Mouse (Mus musculus) forebrain, embryonic 15.5 days (tissue): ENCODE measurements at regions not wholly inside any gene's neighbourhood (a gene's known extent, or its start where the extent isn't known, plus 50 kb on each side); places are given as distances from the start of the nearest gene placed in this dataset.

Experiments
- ATAC-seq: fragments of 200-750 bp; cut with Nextera tagmentation; replicated peaks from 2 replicates; pipeline ENCODE4 v1.8.0; 2017; ENCODE audit warnings: mild to moderate bottlenecking, moderate TSS enrichment, moderate library complexity
- H3K27ac ChIP-seq: fragments of 300-500 bp; sonication (generic); replicated peaks from 2 replicates; pipeline ENCODE4 v1.5.1; 2015; ENCODE audit warnings: mild to moderate bottlenecking, inconsistent platforms
- H3K27me3 ChIP-seq: fragments of 300-500 bp; sonication (generic); 2 replicates; pipeline ENCODE4 v1.6.1; 2015; ENCODE audit warnings: inconsistent platforms
- H3K36me3 ChIP-seq: fragments of 300-500 bp; sonication (generic); 2 replicates; pipeline ENCODE4 v1.6.1; 2015; ENCODE audit warnings: mild to moderate bottlenecking, inconsistent platforms
- H3K4me1 ChIP-seq: fragments of 300-500 bp; sonication (generic); 2 replicates; pipeline ENCODE4 v1.6.1; 2015; ENCODE audit warnings: inconsistent platforms
- H3K4me2 ChIP-seq: fragments of 300-500 bp; sonication (generic); replicated peaks from 2 replicates; pipeline ENCODE4 v1.6.1; 2015; ENCODE audit warnings: mild to moderate bottlenecking, inconsistent platforms
- H3K4me3 ChIP-seq: fragments of 300-500 bp; sonication (generic); 2 replicates; pipeline ENCODE4 v1.5.1; 2015; ENCODE audit warnings: mild to moderate bottlenecking, inconsistent platforms
- H3K9ac ChIP-seq: fragments of 300-500 bp; sonication (generic); replicated peaks from 2 replicates; pipeline ENCODE4 v1.6.1; 2015; ENCODE audit warnings: mild to moderate bottlenecking, inconsistent platforms
- H3K9me3 ChIP-seq: fragments of 300-500 bp; sonication (generic); 2 replicates; pipeline ENCODE4 v1.6.1; 2016; ENCODE audit warnings: inconsistent platforms
- WGBS: fragments of 180-500 bp; shearing (Covaris S2); methylation state at CpG from one replicate; pipeline ENCODE4 v1.1.7; 2015; ENCODE audit warnings: mixed read lengths; 5-methylcytosine and 5-hydroxymethylcytosine counted together

DNA sequence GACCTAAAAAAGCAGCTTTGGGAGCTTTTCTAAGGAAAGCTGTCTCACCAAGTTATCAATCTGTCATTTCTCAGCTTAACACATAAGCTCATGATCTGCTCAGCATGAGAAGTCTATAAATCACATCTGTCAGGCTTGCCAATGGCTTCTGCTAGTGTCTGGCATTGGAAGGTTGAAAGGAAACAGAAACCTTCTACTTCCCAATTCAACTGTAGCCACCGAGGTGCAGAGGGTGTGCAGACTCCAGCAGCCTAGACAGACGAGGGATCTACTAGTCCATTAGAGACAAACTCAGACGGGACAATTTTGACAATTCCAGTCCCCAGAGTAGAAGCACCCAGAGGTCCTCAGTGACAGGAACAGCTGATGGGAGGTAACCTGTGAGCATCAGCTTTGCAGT, 103.0 kb downstream of the Nab1 start:
- no peak overlapping the region for H3K27ac ChIP-seq
- no peaks in the 10 kb centered on the region for H3K4me1 ChIP-seq
- no peaks in the 10 kb centered on the region for H3K9me3 ChIP-seq
- no peak overlapping the region for H3K9ac ChIP-seq
- H3K36me3 ChIP-seq, result no peaks in the 10 kb centered on the region
- no peak overlapping the region for H3K4me2 ChIP-seq
- no peak overlapping the region for H3K4me3 ChIP-seq
- WGBS, result 66% methylated on average over 3 of the region's 3 CpGs
- ATAC-seq, result no peak
- H3K27me3 ChIP-seq, result no peaks in the 10 kb centered on the region

DNA sequence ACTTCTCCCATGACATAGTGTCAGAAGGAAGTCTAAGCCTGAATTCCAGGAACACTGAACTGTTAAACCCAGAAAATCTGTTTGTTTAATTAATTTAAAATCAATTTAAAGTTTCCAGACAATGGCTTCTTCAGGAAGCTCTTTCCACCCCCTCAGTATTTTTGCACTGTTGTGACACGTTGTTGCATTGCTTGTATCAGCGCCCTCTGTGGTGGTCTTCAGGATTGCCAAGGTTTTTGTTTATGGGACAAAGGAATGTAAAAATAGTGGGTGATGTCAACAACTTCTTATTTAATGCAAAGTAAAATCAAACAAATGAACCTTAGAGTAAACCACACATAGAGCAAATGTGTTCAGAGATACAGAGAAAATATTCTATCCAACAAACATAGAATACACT, 107.5 kb downstream of the Nab1 start:
- no peaks in the 10 kb centered on the region for H3K36me3 ChIP-seq
- no peaks in the 10 kb centered on the region for H3K27me3 ChIP-seq
- H3K9me3 ChIP-seq, result no peaks in the 10 kb centered on the region
- H3K4me3 ChIP-seq, result no peak overlapping the region
- no peak overlapping the region for H3K27ac ChIP-seq
- H3K4me2 ChIP-seq, result no peak overlapping the region
- ATAC-seq, result no peak
- H3K9ac ChIP-seq, result no peak overlapping the region
- 46% methylated on average over 2 of the region's 2 CpGs for WGBS
- no peaks in the 10 kb centered on the region for H3K4me1 ChIP-seq

DNA sequence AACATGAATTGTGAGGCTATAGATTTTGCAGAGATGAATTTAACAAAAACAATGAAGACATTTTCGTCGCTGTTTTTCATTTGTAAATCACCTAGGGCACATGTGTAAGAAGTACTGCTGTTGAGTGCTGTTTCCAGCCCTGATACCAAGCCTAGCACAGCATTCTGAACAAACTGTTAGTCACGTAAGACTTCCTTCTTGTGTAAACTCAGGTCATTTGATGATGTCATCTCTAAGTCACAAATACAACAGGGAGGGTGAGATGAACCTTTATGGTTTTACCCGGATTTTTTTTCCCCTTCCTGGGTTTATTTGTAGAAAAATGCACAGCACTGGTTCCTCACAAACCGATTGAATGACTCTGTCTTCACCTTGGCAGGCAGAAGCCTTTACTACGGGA, 111.6 kb downstream of the Nab1 start:
- no peak overlapping the region for H3K4me3 ChIP-seq
- ATAC-seq, result no peak
- H3K27ac ChIP-seq, result no peak overlapping the region
- WGBS, result 77% methylated on average over 6 of the region's 6 CpGs
- H3K4me2 ChIP-seq, result no peak overlapping the region
- H3K27me3 ChIP-seq, result no peaks in the 10 kb centered on the region
- no peaks in the 10 kb centered on the region; the same call in 1 of the 2 replicates for H3K9me3 ChIP-seq
- H3K36me3 ChIP-seq, result no peaks in the 10 kb centered on the region
- no peaks in the 10 kb centered on the region for H3K4me1 ChIP-seq
- H3K9ac ChIP-seq, result no peak overlapping the region

DNA sequence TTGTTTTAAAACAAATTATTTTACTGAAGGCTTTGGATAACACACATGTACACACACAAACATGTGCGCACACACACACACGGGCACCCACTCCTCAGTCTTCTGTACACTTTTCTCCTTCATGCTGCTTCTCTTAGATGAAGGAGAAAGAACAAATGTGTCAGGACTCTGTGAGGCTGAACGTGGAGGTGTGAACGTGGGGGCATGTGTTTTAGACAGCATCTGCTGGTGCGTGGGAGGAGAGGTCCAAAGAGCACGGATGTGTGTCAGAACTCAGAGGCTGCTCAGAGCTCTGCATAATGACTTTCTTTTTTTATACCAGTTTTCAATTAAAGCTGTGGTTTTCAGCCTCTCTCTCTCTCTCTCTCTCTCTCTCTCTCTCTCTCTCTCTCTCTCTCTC, 112.4 kb downstream of the Nab1 start:
- peak; percentile 57; the same call in 1 of the 2 replicates for ATAC-seq
- H3K27ac ChIP-seq, result no peak overlapping the region
- H3K27me3 ChIP-seq, result no peaks in the 10 kb centered on the region
- H3K4me1 ChIP-seq, result no peaks in the 10 kb centered on the region
- WGBS, result 58% methylated on average over 6 of the region's 6 CpGs
- H3K4me2 ChIP-seq, result no peak overlapping the region
- H3K9me3 ChIP-seq, result no peaks in the 10 kb centered on the region; the same call in 1 of the 2 replicates
- no peak overlapping the region for H3K9ac ChIP-seq
- no peak overlapping the region for H3K4me3 ChIP-seq
- H3K36me3 ChIP-seq, result no peaks in the 10 kb centered on the region

DNA sequence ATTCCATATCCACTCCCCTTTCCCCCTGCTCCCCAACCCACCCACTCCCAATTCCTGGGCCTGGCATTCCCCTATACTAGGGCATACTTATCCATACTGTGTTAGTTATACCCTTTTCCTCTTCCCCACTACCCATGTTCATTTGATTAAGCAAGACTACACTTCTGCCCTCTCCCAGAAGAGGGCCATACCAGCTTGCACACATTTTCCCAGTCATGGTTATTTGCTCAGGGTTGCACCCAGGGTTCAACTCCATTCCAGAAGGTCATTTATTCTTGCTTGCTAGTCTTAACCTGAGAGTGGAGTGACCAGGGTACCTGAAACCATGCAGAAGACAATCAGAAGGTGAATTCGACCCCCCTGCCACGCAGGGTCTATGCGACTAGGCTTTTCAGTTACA, 113.4 kb downstream of the Nab1 start:
- WGBS, result 82% methylated on average over 3 of the region's 3 CpGs

DNA sequence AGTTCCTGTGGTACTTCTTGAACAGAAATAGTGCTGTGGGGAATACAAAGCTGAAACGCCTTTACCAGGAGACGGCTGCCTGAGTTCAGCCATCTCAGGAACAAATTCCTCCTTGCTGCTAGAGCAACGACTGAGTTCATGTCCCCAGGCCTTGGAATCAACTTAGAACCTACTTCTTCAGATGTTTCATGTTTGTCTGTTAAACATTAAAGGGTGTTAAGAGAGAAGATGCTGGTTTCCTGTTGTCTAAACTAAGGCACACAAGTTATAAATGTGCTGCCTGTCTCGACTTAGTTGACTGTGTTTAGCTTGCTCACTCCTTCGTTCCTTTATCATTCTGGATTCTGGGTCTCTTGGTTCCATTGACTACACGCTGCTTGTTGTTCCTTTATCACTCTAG, 125.2 kb downstream of the Nab1 start:
- Histone ChIP-seq H3K4me3 (no peak overlapping the region), H3K27me3 (no peaks in the 10 kb centered on the region), H3K9ac (no peak overlapping the region), H3K27ac (no peak overlapping the region), H3K9me3 (no peaks in the 10 kb centered on the region), H3K36me3 (no peaks in the 10 kb centered on the region), H3K4me1 (no peaks in the 10 kb centered on the region), H3K4me2 (no peak overlapping the region)
- WGBS, result 90% methylated on average over 6 of the region's 6 CpGs
- ATAC-seq, result no peak

More for the DNA sequence above, 113.4 kb downstream of the Nab1 start:
- Histone ChIP-seq H3K9me3 (no peaks in the 10 kb centered on the region; the same call in 1 of the 2 replicates), H3K27ac (no peak overlapping the region), H3K27me3 (no peaks in the 10 kb centered on the region), H3K4me3 (no peak overlapping the region), H3K36me3 (no peaks in the 10 kb centered on the region), H3K4me2 (no peak overlapping the region), H3K9ac (no peak overlapping the region), H3K4me1 (no peaks in the 10 kb centered on the region)
- ATAC-seq, result no peak; the same call in 1 of the 2 replicates

DNA sequence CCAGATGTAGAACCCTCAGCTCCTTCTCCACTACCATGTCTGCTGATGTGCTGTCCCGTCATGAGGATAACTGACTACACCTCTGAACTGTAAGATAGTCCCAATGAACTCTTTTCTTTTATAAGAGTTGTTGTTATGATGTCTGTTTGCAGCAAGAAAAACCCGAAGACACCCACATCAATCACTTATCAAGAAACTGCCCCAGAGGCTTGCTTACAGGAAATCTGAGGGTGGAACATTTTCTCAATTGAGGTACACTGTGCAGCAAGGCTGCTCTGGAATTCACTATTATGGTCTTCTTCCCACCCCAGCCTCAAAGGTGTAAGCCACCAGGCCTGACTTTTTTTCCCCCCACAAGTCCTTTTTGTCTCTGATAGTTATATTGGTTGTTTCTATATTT, 125.8 kb downstream of the Nab1 start:
- no peaks in the 10 kb centered on the region for H3K36me3 ChIP-seq
- 91% methylated on average over 2 of the region's 2 CpGs for WGBS
- no peak overlapping the region for H3K9ac ChIP-seq
- H3K9me3 ChIP-seq, result no peaks in the 10 kb centered on the region
- no peak overlapping the region for H3K4me3 ChIP-seq
- no peaks in the 10 kb centered on the region for H3K27me3 ChIP-seq
- H3K4me1 ChIP-seq, result no peaks in the 10 kb centered on the region
- H3K4me2 ChIP-seq, result no peak overlapping the region
- ATAC-seq, result no peak
- H3K27ac ChIP-seq, result no peak overlapping the region

DNA sequence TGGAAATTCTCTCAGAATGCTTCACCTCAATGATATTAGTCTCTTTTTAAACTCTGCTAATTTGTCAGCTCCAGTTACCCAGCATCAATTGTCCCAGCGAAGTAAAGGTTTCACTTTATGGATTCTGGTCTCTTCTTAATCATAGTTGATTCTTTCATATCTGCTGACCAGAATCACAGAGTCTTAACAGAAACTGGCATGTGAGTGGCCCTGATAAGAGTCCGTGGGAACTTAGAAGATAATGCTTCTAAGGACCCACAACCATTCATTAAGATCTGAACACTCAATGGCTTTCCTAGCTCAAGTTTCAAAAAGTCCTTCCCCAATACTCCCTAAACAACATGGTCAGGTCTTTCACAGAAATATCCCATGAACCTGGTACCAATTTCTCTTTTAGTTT, 126.7 kb downstream of the Nab1 start:
- WGBS, result 79% methylated on average over 2 of the region's 2 CpGs

DNA sequence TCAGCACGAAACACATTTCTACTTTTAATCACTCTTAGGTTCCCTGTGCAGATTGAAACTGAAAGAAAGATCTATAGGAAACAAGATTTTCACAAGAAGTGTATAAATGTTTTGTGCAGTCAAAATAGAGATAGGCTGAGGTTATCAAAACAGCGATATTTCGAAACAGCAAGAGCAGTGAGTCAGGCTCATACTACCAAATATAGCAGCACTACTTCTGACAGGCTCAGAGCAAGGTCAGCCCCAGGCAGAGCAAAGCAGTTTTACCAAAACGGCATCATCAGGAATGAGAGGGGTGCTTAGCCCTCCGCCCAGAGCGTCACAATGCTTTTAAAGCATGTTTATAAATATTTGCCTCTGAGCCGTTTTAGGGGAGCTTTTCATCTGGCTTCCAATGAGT, 133.4 kb upstream of the Gls start:
- 85% methylated on average over 7 of the region's 7 CpGs for WGBS
- no peak for ATAC-seq
- H3K36me3 ChIP-seq, result no peaks in the 10 kb centered on the region

More for the DNA sequence above, 126.7 kb downstream of the Nab1 start:
- Histone ChIP-seq H3K4me1 (no peaks in the 10 kb centered on the region), H3K4me3 (no peak overlapping the region), H3K9ac (no peak overlapping the region), H3K4me2 (no peak overlapping the region), H3K9me3 (no peaks in the 10 kb centered on the region), H3K36me3 (no peaks in the 10 kb centered on the region), H3K27ac (no peak overlapping the region), H3K27me3 (no peaks in the 10 kb centered on the region)
- no peak for ATAC-seq

DNA sequence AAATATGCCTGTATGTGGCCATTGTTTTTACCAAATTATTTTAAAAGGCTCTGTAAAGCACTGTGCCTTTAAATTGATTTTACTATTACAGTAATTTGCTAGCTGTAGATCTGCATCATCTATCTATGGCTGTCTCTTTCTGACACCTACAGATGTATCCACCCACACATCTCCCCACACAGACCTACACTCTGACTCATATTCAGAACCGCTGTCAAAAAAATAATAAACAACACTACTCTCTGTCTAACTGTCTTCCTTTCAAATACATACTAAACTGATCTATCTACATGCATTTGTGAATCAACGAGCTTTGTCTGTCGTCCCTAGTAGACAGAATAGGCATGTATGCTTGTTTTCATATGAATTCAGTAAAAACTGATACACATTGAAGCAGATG, 130.6 kb upstream of the Gls start:
- H3K27me3 ChIP-seq, result no peaks in the 10 kb centered on the region
- H3K9me3 ChIP-seq, result no peaks in the 10 kb centered on the region
- WGBS, result 76% methylated on average over 3 of the region's 3 CpGs
- no peak overlapping the region for H3K4me3 ChIP-seq
- 0 out of 2 replicates have a peak, but pooled peaks have one; percentile 29 for ATAC-seq
- no peaks in the 10 kb centered on the region for H3K4me1 ChIP-seq
- no peak overlapping the region for H3K27ac ChIP-seq
- H3K9ac ChIP-seq, result no peak overlapping the region
- no peaks in the 10 kb centered on the region for H3K36me3 ChIP-seq
- H3K4me2 ChIP-seq, result no peak overlapping the region

More for the DNA sequence above, 133.4 kb upstream of the Gls start:
- Histone ChIP-seq H3K27ac (no peak overlapping the region), H3K4me3 (no peak overlapping the region), H3K27me3 (no peaks in the 10 kb centered on the region), H3K4me1 (no peaks in the 10 kb centered on the region), H3K4me2 (no peak overlapping the region), H3K9ac (no peak overlapping the region), H3K9me3 (no peaks in the 10 kb centered on the region)

DNA sequence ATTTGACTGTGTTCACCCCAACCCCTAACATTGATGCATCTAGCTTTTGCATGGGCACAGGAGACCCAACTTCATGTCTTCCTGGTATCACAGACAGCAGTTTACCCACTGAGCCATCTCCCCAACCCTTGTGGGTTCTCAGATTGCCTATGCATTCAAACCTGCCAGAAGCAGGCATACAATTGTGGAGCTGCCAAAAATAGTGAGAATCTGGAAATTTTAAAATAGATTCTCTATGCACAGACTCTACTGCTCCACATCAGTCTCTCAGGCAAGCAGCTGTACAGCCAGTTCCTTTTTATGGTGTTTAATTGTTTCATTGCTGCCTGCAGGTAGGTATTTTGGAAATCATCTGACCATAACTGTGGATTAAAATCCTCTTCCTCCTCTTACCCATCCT, 129.9 kb upstream of the Gls start:
- no peak overlapping the region for H3K4me3 ChIP-seq
- H3K4me1 ChIP-seq, result no peaks in the 10 kb centered on the region
- no peaks in the 10 kb centered on the region for H3K36me3 ChIP-seq
- H3K27ac ChIP-seq, result no peak overlapping the region
- H3K9me3 ChIP-seq, result no peaks in the 10 kb centered on the region
- ATAC-seq, result no peak
- no peak overlapping the region for H3K4me2 ChIP-seq
- no peaks in the 10 kb centered on the region for H3K27me3 ChIP-seq
- no peak overlapping the region for H3K9ac ChIP-seq

DNA sequence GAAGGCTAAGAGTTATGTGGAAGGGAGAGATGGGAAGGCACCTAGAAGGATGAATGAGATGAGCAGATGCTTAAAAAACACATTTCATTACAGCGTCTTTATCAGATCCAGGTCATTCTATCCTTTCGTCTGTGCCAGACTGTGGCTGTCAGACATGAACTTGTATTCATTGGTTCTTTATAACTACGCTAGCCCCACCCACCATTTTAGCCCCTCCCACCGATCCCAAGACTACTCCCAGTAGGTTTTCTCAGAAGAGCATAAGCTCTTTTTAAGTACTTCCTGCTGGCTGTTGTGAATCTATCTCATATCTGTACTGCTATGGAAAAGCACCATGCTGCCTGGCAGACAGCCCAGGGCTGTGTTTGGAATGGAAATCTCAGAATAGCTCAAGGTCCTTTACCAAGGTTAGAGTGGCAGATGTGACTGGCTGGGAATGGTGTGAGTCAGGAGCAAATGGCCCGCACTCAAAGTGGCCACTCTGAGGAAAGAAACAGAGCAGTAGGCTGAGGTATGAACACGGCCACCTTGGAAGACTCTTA, 121.1 kb upstream of the Gls start:
- H3K36me3 ChIP-seq, result no peaks in the 10 kb centered on the region
- WGBS, result 89% methylated on average over 6 of the region's 6 CpGs

DNA sequence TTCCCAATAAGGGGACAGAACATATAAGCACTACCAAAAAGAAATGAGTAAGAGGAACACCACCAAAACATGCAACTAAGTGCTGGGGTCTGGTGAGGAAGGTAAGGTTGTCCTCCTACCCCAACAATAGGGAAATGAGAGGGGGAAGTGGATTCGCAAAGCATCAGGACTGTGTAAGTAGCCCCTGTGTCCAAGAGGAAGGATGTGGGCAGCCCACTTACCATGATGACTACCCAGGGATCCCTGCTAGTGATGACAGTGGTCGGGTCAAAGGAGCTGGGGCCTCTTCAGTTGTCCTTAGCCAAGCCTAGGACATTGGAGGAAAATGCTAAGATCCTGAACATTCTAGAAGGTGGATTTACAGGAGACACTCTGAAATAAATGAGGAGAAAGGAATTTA, 109.1 kb upstream of the Gls start:
- Histone ChIP-seq H3K9ac (no peak overlapping the region), H3K27me3 (no peaks in the 10 kb centered on the region), H3K36me3 (no peaks in the 10 kb centered on the region), H3K4me2 (no peak overlapping the region), H3K27ac (no peak overlapping the region), H3K4me1 (no peaks in the 10 kb centered on the region), H3K4me3 (no peak overlapping the region), H3K9me3 (no peaks in the 10 kb centered on the region)
- 87% methylated on average over 2 of the region's 2 CpGs for WGBS
- no peak for ATAC-seq

More for the DNA sequence above, 121.1 kb upstream of the Gls start:
- no peaks in the 10 kb centered on the region for H3K9me3 ChIP-seq
- H3K4me3 ChIP-seq, result no peak overlapping the region
- no peaks in the 10 kb centered on the region for H3K27me3 ChIP-seq
- ATAC-seq, result no peak
- no peak overlapping the region for H3K27ac ChIP-seq
- no peak overlapping the region for H3K9ac ChIP-seq
- H3K4me1 ChIP-seq, result no peaks in the 10 kb centered on the region
- H3K4me2 ChIP-seq, result no peak overlapping the region
